Mouse (Mus musculus) kidney, embryonic 14.5 days (tissue): ENCODE measurements around the gene Srsf1. TPM values are rescaled to one million over a fixed set of nuclear protein-coding genes. Genes with fewer than 3 reads are reported as not detected.

Experiments
- ATAC-seq: fragments of 200-750 bp; cut with Nextera tagmentation; 2 replicates; pipeline ENCODE4 v1.8.0; 2017; ENCODE audit warnings: moderate number of reproducible peaks, mild to moderate bottlenecking, moderate TSS enrichment, moderate library complexity; ENCODE audit not compliant: low FRiP score, low TSS enrichment
- H3K27ac ChIP-seq: fragments of 300-500 bp; sonication (generic); 2 replicates; pipeline ENCODE4 v1.5.1; 2014; ENCODE audit warnings: low read depth, mild to moderate bottlenecking, low read length, moderate library complexity, mixed read lengths
- H3K27me3 ChIP-seq: fragments of 300-500 bp; sonication (generic); 2 replicates; pipeline ENCODE4 v1.6.1; 2014; ENCODE audit warnings: mild to moderate bottlenecking, low read length; ENCODE audit not compliant: control insufficient read depth, insufficient read depth
- H3K36me3 ChIP-seq: fragments of 300-500 bp; sonication (generic); 2 replicates; pipeline ENCODE4 v1.6.1; 2014; ENCODE audit warnings: low read length, mixed read lengths; ENCODE audit not compliant: control insufficient read depth, insufficient read depth
- H3K4me1 ChIP-seq: fragments of 300-500 bp; sonication (generic); 2 replicates; pipeline ENCODE4 v1.6.1; 2014; ENCODE audit warnings: low read length, mixed read lengths; ENCODE audit not compliant: control insufficient read depth, insufficient read depth
- H3K4me2 ChIP-seq: fragments of 300-500 bp; sonication (generic); replicated peaks from 2 replicates; pipeline ENCODE4 v1.6.1; 2014; ENCODE audit warnings: low read depth, mild to moderate bottlenecking, low read length
- H3K4me3 ChIP-seq: fragments of 300-500 bp; sonication (generic); 2 replicates; pipeline ENCODE4 v1.5.1; 2014; ENCODE audit warnings: mild to moderate bottlenecking, low read length
- H3K9ac ChIP-seq: fragments of 300-500 bp; sonication (generic); 2 replicates; pipeline ENCODE4 v1.6.1; 2014; ENCODE audit warnings: low read depth, mild to moderate bottlenecking, low read length, moderate library complexity
- H3K9me3 ChIP-seq: fragments of 300-500 bp; sonication (generic); 2 replicates; pipeline ENCODE4 v1.6.1; 2016; ENCODE audit warnings: low read length; ENCODE audit not compliant: control insufficient read depth
- WGBS: fragments of 180-500 bp; shearing (Covaris S2); extraction: QIAGEN DNeasy Blood & Tissue Kit; methylation state at CpG from one replicate; pipeline ENCODE4 v1.1.7; 2014; 5-methylcytosine and 5-hydroxymethylcytosine counted together
- polyA plus RNA-seq: library from polyadenylated mRNA; unstranded; fragments of >200 nt; fragmentation: Nextera tagmentation; extraction: Ambion mirVana; gene quantifications from 2 replicates; pipeline ENCODE4 v1.2.1, GENCODE M21; 2014

Gene Srsf1
- polyA plus RNA-seq, 1 experiment from 2014 or later = 432 TPM

DNA sequence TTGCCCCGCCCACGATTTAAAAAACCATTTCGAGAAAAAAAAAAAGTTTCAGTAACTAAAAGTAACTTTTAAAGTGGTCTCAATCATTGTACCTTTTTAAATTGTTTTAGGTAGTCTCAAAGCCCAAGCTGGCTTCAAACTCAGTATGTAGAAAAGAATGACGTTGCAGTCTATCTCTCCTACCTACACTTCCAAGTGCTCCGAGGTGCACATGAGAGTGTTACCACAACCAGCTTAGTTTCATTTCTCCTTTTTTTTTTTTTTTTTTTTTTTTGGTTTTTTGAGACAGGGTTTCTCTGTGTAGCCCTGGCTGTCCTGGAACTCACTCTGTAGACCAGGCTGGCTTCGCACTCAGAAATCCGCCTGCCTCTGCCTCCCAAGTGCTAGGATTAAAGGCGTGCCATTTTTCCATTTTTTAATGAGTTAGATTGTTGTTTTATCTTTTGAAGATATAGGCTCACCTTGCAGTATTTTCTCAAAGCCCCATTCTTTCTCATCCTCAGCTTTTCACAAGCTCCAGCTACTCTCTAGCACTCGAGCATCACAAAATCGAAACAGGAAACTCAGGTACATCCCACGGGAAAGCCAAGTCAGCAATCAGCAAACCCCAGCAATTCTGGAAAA, 34.4 kb upstream of the Srsf1 start:
- no peak overlapping the region for H3K4me2 ChIP-seq
- no peak overlapping the region for H3K27ac ChIP-seq
- H3K9me3 ChIP-seq = no peaks in the 10 kb centered on the region
- H3K9ac ChIP-seq = no peak overlapping the region
- no peaks in the 10 kb centered on the region for H3K27me3 ChIP-seq
- no peak for ATAC-seq
- H3K4me1 ChIP-seq = no peaks in the 10 kb centered on the region
- H3K4me3 ChIP-seq = no peak overlapping the region
- H3K36me3 ChIP-seq = no peaks in the 10 kb centered on the region
- WGBS = 88% methylated on average over 11 of the region's 11 CpGs

DNA sequence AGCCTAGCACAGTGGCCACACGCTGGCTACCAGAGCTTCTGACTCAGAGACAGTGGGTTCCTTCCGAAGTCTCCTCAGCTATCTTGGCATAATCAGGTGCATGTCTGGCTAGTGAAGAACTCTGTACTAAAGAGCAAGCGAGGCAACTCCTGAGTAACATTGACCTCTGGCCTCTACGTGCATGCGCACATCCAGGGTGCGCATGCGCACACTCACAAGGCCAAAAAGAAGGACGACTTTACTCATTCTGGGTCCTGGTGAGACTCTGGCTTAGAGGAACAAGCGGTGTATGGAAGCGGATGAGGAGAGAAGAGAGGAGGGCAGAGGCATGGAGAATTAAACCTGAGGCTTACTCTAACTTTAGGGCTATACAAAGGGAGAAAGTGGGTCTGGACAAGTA, 33.5 kb upstream of the Srsf1 start:
- no peaks in the 10 kb centered on the region for H3K36me3 ChIP-seq
- no peak overlapping the region for H3K27ac ChIP-seq
- H3K4me1 ChIP-seq = no peaks in the 10 kb centered on the region
- no peak overlapping the region for H3K4me2 ChIP-seq
- no peak overlapping the region for H3K4me3 ChIP-seq
- ATAC-seq = no peak
- 94% methylated on average over 10 of the region's 10 CpGs for WGBS
- H3K9ac ChIP-seq = no peak overlapping the region
- no peaks in the 10 kb centered on the region for H3K9me3 ChIP-seq
- H3K27me3 ChIP-seq = no peaks in the 10 kb centered on the region

DNA sequence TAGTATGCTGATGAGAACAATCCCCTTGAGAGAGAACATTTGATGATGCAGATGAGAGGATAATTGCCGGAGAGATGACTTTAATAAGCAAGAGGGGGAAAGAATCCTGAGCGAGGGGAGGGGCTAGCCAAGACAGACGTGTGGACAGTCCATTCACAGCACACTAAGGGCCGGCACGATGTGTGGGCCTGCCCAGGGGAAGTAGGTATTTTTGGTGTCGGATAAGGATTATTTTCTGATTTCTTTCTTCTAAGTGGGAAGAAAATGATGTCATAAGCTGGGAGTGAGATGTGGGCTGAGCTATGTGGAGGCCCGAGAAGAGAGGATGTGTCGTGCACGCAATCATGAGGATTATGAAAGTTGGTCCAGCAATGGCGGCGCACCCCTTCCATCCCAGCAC, 32.0 kb upstream of the Srsf1 start:
- ATAC-seq = no peak

DNA sequence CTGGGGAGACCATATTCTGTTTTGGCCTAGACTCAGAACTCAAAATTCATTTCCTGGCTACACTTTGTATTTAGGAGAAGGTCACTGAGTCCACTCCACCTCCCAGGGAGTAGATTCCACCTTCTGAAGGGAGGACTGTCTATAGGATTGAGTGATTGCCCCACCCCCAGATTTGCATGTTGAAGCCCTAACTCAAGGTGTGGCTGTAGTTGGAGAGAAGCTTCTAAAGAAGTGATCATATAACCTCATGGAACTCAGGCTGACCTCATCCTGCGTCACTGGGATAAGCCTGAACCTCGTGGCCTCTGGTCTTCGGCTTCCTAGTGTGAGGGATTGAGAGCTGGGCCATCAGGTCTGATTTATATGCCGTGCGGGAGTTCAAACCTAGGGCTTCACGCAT, 31.4 kb upstream of the Srsf1 start:
- Histone ChIP-seq H3K9ac (no peak overlapping the region), H3K9me3 (no peaks in the 10 kb centered on the region), H3K27ac (no peak overlapping the region), H3K4me2 (no peak overlapping the region), H3K27me3 (no peaks in the 10 kb centered on the region), H3K4me1 (no peaks in the 10 kb centered on the region), H3K4me3 (no peak overlapping the region), H3K36me3 (no peaks in the 10 kb centered on the region)
- 44% methylated on average over 6 of the region's 6 CpGs for WGBS
- ATAC-seq = no peak

More for the DNA sequence above, 32.0 kb upstream of the Srsf1 start:
- Histone ChIP-seq H3K9ac (no peak overlapping the region), H3K27me3 (no peaks in the 10 kb centered on the region), H3K4me3 (no peak overlapping the region), H3K4me2 (no peak overlapping the region), H3K9me3 (no peaks in the 10 kb centered on the region), H3K4me1 (no peaks in the 10 kb centered on the region), H3K36me3 (no peaks in the 10 kb centered on the region), H3K27ac (no peak overlapping the region)
- WGBS = 94% methylated on average over 11 of the region's 11 CpGs

DNA sequence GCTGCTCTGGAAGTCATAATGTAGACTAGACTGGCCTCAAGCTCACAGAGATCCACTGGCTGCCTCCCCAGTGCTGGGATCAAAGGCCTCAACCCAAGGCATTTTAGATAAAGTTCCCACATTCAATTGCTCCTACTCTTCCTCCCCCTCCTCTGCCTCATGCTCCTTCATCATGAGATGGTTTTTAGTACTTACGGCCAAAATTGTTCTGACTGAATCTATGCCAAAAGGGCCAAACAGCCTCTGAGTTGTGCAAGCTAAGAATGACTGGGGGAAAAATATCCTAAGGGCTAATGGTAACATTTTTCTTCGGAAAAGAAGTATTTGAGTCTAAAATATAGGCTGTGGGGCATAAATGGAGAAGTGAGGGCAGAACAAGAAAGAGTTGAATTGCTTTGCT, 23.2 kb upstream of the Srsf1 start:
- Histone ChIP-seq H3K4me3 (no peak overlapping the region), H3K4me2 (no peak overlapping the region), H3K27me3 (no peaks in the 10 kb centered on the region), H3K36me3 (no peaks in the 10 kb centered on the region), H3K9me3 (no peaks in the 10 kb centered on the region), H3K4me1 (no peaks in the 10 kb centered on the region), H3K9ac (no peak overlapping the region), H3K27ac (no peak overlapping the region)
- 85% methylated on average over 2 of the region's 2 CpGs for WGBS
- no peak for ATAC-seq

DNA sequence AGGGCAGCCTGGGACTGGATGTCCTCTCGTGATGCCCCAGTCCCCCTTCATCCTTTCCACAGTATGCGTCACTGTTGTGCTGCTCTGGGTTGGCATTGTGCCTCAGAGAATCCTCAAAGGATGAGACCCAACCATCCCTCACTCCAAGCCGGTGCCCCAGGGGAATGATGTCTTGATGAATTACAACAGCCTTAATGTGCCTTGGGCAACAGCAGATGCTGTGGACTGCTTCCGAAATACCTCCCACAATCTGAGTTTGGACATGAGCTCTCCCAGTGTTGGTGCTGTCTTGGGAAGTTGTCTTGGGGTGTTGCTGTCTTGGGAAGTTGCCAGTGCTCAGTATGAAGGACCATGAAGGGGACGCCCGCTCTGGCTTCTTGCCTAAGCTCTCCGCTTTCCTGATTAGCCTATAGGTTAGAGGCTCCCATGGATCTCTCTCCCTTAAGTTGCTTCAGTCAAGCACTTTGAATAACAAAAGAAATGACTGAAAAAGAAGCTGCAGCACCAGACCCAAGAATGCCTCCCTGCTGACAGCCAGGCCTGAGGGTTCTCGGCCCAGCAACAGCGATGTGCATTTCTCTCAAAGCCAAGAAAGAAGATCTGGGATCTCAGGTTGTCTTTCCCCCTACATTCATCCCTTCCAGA, 19.7 kb upstream of the Srsf1 start:
- no peak overlapping the region for H3K4me2 ChIP-seq
- no peaks in the 10 kb centered on the region for H3K27me3 ChIP-seq
- no peaks in the 10 kb centered on the region for H3K36me3 ChIP-seq
- no peaks in the 10 kb centered on the region for H3K9me3 ChIP-seq
- no peaks in the 10 kb centered on the region for H3K4me1 ChIP-seq
- no peak overlapping the region for H3K9ac ChIP-seq
- WGBS = 79% methylated on average over 9 of the region's 9 CpGs
- ATAC-seq = no peak
- H3K27ac ChIP-seq = no peak overlapping the region
- no peak overlapping the region for H3K4me3 ChIP-seq

DNA sequence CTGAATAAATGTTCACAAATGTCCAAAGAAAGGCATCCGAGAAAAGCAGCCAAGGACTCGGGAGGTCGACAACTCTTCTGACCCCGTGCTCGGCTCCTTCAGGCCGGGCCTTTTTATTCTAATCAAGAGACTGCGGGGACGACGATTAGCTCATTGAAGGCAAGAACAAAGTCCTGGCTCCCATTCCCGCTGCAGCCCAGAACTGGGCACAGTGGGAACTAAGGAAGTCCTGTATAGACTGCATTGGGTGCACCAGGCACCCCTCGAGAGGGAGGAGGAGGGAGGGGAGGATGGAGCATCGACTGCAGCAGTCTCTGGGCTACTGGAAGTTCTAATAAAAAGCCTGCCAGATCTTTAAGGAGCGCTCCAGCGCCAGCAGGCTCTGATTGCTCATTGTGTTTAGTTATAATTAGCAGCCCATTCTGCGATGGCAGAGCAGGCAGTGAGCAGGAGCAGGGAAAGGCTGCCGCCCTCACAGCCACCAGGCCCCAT, 18.9 kb upstream of the Srsf1 start:
- Histone ChIP-seq H3K36me3 (no peaks in the 10 kb centered on the region), H3K9me3 (no peaks in the 10 kb centered on the region), H3K27me3 (no peaks in the 10 kb centered on the region), H3K4me2 (no peak overlapping the region), H3K4me1 (no peaks in the 10 kb centered on the region), H3K9ac (no peak overlapping the region), H3K27ac (no peak overlapping the region), H3K4me3 (no peak overlapping the region)
- no peak for ATAC-seq
- WGBS = 20% methylated on average over 16 of the region's 16 CpGs

DNA sequence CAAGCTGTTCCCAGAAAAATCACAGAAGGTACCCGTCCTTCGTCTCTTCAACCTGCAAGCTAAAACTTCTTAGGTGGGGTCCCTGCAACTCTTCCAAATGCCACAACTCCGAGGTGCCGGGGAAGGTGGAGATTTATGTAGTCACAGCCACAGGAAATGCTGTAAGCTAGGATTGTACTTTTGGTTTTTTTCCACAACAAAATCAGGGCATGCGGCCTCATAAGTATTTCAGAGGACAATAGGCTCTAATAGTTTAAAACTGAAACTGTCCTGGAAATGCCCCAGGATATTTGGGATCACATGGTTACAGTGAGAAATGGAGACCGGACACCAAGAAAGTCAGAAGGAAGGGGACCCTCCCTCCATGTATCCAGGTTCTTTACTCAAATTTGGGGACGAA, 17.0 kb upstream of the Srsf1 start:
- Histone ChIP-seq H3K4me2 (no peak overlapping the region), H3K36me3 (no peaks in the 10 kb centered on the region), H3K4me3 (no peak overlapping the region), H3K9ac (no peak overlapping the region), H3K27me3 (no peaks in the 10 kb centered on the region), H3K9me3 (no peaks in the 10 kb centered on the region), H3K4me1 (no peaks in the 10 kb centered on the region), H3K27ac (no peak overlapping the region)
- ATAC-seq = no peak
- WGBS = 81% methylated on average over 7 of the region's 7 CpGs

DNA sequence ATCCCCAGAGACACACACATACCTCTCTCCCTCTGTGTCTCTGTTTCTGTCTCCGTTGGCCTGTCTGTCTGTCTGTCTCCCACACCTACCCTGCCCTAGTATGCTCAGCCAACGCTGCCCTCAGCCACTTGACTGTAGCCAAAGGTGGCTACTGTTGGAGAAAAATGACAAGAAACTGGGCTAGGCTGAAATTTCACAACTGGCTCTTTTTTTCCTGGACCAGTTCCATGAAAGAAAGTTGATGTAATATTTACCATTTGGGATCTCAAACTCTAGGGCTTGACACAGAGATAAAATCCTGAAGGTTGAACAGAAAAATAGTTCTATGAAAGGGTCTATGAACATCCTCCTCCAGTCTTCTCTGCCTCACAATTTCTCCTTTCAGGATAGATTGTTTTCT, 16.3 kb upstream of the Srsf1 start:
- no peaks in the 10 kb centered on the region for H3K9me3 ChIP-seq
- no peak overlapping the region for H3K9ac ChIP-seq
- no peaks in the 10 kb centered on the region for H3K4me1 ChIP-seq
- H3K4me3 ChIP-seq = no peak overlapping the region
- no peak overlapping the region for H3K27ac ChIP-seq
- WGBS = 83% methylated on average over 2 of the region's 2 CpGs
- H3K27me3 ChIP-seq = no peaks in the 10 kb centered on the region
- H3K4me2 ChIP-seq = no peak overlapping the region
- no peak for ATAC-seq
- no peaks in the 10 kb centered on the region for H3K36me3 ChIP-seq
